Mouse (Mus musculus): ENCODE results near the gene Cerkl. TPM values are rescaled to one million over a fixed set of nuclear protein-coding genes. Genes with fewer than 3 reads are reported as not detected.
A peak's percentile ranks its signal among the peaks of the same experiment; 100 is the strongest.

The Cerkl gene
- total RNA-seq, 4 experiments from 2014 or later = 5.9 to 7.8 (median 6.4) TPM

DNA sequence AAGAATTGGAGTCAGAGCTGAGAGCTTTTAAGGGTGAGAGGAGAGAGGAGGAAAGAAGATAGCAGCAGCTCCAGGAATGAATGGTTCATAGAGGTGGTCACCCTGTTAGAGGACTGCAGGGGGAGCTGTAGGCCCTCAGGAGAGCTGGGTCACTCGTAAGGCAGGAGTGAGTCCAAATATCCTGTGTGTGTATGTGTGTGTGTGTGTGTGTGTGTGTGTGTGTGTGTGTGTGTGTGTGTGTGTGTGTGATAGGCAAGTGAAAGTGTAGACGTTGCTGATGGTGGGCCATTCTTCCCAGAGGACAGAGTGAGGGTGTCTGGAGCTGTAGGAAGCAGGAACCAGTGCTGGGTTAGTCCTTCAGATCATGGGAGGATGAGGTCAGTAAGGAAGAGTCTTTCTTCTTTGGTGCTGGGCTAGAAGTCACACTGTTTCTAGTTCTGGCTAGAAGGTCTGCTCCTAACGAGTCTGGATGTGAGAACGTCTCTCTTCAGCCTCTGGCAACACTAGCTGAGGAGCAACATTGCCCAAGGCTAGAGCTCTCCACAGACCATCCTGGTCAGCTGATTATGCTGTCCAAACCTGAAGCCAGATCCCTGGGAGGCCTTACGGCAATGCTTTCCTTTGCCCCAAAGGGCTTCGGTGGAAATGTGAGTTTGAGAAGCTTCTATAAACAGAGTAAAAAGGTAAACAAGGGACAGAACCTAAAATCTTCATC, 83.9 kb downstream of the Cerkl start:
- no peak for DNase-seq (ENCODE audit: low spot score in 2 of 2)

DNA sequence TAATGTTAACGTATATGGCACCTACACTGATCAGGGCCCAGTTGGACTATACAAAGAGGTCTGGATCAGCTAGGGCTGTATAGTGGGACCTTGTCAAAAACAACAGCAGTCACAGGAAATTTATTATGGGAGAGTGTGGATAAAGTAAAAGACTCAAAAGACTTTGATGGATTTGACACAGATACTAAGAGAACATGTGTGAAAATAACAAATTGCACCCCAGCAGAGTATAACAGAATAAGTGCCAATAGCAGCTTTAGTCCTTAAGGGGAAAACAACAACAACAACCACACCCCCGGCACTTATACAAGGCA, 84.5 kb downstream of the Cerkl start:
- DNase-seq (ENCODE audit: low spot score in 2 of 2) = no peak

DNA sequence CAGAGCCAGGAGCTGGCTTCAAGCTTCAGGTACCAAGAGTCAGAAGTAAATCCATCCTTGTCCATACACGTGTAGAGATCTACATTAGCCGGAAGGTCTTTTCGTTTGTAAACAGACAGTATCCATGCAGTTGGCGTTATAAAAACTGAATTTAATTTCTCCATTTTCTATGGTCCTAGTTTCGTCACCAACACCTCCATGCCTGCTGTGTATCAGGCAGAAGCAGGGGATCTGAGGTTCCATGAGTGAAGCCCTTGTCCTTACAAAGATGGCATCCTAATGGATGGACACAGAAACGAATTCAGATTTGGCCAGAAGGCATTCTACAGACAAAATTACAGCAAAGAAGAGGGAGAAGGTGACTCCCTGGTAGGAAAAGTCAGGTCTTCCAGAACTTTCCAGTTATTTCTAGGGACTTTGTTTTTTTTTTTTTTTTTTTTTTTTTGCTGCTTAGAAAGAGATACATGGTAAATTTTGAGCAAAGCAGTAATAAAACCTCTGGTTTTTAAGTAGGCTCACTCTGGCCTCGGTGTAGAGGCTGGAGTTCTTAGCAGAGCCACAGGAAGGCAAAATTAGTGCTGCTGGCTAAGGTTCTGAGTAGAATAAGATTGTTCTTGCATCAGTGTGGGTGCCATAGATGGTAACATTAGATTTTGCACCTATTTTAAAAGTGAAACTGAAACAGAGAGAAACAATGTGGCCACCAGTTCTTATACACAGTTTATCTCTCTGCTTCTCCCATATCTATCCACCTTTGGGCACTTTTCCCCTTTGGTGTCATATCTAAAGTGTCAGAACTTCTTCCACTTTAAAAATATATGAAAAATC, 85.0 kb downstream of the Cerkl start:
- no peak for DNase-seq (ENCODE audit: low spot score in 2 of 2)

DNA sequence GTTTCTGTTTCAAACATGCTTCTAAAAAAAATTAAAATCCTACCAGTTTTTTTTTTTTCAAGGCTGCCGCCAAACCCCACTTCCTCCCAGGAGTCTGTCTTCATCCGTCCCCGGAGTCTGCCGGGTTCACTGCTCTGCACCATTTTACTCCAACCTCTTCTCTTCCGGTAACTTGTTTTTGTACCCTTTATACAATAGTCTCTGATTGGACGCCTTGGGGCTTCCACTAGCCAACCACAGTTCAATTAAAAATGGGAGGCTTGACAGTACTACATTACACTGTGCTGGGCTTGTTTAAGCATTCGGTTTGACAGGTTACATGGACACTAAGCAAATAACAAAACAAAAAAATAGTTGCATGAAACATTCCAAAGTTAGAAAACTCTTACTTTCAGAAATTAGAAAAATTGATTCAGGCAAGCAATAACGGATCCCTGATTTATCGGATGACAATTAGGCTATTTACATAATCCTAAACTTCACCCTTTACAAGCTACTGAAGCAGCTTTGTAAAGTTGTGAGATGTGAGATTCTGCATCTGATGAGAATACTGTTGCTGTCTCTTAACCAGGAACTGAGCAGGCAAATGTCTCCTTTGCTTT, 85.8 kb downstream of the Cerkl start:
- no peak for DNase-seq (ENCODE audit: low spot score in 2 of 2)

DNA sequence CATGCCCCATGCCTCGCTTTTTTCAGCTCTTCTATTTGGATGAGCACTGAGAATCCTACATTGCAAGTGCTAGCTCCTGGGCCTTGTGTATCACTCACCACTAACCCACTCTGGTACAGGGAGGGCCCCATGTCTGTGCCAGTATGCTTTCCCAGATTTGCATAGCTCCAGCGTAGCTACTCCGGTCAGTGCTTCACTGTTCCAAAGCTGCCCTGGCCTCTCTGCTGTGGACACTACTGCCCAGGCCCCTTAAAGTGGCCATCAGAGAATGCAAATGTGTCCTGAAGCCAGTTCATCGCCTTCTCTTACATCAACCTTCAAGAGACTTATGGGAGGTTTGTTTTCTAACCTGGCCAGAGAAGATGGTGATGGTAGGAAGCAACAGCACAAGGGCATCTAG, 86.7 kb downstream of the Cerkl start:
- no peak for DNase-seq (ENCODE audit: low spot score in 2 of 2)

DNA sequence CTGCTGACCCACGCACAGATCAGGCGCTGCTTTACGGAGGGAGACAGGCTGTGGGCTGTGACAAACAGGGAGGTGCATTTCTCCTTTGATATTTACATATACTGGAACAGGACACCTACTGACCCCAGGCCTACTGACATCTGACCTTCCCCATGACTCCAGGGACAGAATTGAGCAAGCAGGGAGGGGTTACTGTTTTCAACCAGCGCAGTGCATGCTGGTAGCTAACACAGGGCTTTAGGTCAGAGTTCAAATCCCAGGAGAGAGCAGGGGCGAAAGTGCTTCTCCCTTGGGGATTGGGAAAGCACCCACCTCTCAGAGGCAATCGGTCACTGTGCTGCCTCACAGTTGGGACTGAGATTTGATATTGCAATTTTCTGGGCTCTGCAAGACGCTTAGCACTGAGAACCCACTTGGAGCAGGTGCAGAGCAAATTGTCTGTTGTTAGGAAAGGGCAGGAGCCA, 87.5 kb downstream of the Cerkl start:
- DNase-seq (ENCODE audit: low spot score in 2 of 2) = no peak

DNA sequence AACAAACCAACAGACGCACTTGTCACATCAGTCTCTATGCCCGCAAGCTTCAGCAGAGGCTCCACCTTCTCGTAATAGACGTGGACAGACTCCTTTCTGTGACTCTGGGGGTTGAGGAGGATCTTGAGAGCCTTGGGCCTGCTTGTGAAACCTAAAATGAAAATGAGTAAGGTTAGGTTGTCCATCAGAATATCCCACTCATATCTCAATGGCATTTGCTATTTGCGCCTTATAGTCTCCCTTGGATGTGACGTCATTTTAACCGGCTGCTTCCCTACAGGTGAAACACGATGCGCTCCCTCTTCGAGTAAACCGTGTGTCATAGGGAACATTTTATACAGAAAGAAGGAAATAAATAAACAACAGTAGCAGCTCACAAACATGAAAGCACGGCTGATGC, 87.9 kb downstream of the Cerkl start:
- no peak for DNase-seq (ENCODE audit: low spot score in 2 of 2)

DNA sequence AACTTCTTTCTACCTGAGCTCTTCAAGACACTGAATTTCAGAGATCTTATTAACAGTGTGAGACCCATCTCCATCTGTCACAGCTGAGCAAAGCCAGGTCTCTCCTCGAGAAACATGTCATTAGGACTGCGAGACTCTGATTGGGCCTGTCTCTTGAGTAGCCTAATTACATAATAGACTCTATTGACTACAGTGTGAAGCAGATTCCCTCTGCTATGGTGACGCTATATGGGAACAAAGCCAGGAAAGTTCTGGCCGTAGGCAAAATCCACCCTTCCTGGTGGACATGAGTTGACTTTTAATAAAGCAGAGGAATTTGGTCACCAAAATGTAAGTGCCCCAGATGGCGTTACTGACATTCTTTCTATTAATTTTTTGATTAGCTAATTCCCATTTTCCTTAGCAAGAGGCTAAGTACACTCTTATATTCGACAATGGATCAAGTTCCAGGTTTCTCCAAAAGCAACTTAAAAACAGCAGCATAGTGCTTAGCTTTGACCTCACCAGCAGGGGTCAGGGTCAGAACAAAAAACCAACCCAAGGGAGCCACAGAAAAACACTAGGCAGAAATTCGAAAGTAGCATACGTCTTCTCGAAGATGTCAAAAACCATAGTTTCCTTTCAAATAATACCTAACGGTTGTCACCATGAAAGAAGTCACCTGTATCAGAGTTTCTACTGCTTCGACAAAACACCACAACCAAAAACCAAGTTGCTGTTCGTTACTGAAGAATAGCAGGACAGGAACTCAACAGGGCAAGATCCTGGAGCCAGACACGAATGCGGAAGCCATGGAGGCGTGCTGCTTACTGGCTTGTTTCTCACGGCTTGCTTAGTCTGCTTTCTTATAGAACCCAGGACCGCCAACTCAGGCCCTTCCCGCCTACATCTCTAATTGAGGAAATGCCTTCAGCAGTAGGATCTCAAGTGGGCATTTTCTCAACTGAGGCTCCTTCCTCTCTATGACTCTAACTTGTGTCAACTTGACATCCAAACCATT, 88.8 kb downstream of the Cerkl start:
- DNase-seq (ENCODE audit: low spot score in 2 of 2) = no peak

DNA sequence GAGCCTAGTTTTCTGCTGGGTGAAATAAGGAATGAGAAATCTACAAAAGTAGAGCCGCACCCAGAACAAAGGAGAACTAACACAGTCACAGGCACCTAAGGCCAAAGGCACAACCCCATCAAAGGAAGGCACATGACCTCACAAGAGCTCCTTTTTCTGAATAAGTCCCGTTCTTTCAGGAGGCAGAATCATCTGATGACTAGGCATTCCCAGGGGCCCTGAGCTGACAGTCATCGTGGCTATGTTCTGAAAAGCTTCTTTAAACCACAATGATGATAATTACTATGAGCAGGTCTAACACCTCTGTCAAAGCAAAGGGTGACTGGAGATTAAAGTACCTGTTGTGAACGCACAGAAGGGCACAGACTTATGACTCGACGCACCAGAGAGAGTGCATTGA, 92.7 kb downstream of the Cerkl start:
- no peak for DNase-seq (ENCODE audit: low spot score in 2 of 2)

DNA sequence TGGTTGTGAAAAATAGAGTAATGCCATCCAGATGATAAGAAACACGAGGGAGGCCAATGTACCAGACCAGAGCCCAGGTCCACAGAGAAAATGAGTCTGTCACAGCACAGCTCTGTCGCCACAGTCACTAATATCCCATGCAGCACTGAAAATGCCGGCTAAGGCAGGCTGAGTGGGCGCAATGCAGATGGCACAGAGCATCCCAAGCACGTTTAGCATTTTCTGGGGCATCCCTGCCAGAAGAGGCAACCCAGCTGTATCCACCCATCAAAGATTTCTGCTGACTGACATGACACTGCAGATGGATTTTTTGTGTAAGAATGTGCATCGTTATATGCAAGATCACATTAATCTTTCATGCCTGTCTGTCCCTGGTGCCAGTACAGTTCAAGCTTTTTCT, 94.6 kb downstream of the Cerkl start:
- peak; percentile 65 to 70 for DNase-seq (ENCODE audit: low spot score in 2 of 2)

DNA sequence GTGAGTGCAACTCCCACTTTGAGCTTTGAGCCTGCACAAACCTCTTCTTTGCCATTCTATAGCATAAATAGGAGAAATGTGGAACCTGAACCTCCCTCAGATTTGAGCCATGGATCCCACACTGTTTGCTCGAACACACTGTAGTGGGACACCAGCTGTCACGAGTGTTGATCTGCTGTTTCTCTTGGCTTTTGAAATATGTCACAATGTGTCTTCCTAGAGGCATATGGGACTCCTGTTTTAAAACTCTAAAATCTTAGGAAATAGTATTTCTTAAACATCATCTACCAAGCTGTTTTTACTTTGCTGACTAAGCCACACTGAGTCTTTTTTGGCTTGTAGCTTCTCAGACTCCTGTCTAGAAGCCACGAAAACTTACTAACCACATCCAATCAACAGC, 98.8 kb downstream of the Cerkl start:
- DNase-seq (ENCODE audit: low spot score in 2 of 2) = peak; percentile 35 to 50

DNA sequence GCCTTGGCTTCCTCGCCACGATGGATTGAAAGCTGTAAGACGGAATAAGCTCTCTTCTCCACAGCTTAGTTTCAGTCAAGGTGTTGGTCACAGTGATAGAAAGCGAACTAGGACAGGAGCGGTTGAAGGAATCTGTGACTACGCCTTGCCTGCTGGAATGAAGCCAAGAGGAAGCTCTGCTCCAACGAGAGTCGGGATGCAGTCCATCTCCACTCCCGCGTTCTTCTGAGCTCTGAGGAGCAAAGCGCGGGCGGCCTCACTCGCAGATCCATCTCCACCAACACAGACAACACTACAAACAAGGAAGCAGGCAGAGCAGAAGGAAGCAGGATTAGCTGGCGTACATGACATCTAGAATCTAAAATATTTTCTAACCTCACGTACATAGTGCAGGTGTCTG, 101.8 kb downstream of the Cerkl start:
- no peak for DNase-seq (ENCODE audit: low spot score in 2 of 2)

DNA sequence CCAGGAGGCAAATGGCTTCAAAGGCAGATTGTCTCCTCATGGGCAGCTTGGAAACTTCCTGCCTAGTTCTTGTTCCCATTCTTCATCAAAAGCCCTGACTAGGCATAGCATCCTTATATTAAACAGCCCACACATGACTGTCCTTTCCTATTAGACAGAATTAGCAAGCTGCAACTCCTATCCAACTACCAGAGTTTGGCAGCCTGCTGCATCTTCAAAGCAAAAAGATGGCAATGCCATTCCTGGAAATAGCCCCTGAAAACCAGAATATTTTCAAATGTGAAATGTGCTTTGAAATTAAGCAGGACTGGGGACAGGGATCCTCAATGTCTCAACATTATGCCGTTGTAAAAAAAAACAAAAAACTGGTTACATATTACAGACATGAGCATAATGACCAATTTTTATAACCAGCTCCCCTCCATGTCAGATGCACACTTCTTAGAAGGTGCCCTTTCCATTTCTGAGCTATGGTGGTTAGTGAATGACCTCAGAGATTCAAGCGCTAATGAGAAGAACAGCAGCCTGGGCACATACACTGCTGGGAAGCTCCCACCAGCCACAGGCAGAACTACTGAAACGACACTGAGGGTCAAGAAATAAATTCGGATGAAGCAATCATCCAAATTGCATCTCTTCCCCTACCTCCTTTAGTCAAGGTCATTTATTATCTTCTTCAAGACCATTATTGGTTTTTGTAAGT, 104.3 kb downstream of the Cerkl start:
- DNase-seq (ENCODE audit: low spot score in 2 of 2) = no peak

DNA sequence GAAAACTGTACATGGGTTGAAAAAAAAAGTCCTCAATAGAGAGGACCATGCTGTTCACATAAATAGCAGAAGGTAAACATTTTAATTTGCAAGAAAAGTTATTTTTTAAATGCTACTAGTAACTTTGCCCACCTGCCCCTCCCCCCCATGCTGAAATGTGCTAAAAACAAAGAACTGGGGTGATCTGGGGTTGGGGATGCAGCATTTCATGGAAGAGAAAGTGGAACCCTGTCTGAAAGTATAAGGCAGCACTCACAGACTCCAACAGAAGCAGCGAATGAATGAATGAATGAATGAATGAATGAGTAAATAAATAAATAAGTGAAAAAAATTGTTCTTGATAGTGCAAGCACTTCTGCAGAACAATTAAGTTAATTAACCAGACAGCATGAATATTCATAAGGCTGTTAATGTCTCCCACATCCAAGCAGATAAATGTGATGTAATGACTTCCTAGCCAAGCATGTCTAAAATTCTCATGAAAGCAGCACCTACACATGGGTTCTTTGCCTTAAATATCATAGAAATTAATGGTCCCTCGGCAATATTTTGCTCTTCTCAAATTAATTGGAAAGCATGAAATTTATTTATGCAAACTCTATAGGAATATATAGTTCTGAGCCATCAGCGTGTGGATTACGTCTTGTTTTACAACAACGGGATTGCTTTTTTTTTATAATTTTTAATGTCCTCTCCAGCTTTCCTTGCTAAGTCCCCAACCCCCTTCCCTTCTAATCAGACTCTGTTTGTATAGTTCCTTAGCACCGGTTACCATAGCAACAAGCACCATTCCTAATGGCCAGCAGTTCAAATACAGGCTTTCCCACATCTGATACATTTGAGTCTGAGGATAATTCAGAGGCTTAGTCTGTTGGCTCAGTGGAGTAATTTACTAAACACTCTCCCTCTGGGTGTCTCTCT, 105.1 kb downstream of the Cerkl start:
- DNase-seq (ENCODE audit: low spot score in 2 of 2) = no peak

DNA sequence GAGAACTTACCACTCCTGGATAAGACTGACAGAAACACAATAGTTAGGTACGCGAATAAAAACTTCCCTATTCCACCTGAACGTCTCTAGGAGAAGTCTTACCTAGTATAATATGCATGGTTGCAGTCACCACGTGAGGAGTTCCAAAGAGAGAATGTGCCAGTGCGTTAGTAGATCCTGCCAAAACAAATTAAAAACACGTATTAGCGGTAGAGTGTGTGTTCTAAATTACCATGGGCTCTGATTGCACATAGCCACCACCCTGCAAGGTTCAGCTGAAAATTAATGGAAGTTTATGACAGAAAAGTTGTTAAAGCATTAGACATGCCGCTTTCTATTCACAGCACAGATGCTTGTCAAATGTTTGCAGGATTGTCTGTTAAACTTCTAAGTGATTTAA, 113.5 kb downstream of the Cerkl start:
- DNase-seq (ENCODE audit: low spot score in 2 of 2) = no peak

DNA sequence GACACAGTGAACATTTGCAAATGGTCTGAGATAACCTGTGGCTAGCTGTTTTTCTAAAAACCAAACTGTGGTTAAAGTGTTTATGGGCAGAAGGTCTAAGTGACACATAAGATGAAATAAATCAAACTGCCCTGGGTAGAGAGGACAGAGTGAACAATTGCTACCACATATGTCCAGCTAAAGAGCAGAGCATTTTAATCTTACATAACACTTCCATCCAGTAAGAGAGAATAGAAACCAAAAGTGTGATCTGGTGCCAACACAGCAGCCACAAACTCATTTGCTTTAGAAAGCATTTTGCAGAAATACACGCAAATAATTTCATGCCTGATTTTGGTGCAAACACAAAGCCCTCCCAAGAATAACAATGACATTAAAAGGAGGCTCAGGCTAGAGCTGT, 117.6 kb downstream of the Cerkl start:
- no peak for DNase-seq (ENCODE audit: low spot score in 2 of 2)

DNA sequence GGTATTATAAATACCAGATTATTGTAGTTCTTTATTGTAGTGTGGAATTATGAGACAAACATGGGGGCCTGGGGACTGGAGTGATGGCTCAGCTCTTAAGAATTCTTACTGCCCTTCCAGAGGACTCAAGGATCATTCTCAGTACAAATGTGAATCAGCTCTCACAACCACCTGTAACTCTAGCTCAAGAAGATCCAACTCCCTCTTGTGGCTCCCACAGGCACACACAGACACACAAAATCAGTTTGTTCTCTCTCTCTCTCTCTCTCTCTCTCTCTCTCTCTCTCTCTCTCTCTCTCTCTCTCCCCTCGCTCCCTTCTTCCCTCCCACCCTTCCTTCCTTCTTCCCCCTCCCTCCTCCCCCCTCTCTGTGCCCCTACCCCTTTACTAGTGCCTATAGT, 120.4 kb downstream of the Cerkl start:
- no peak for DNase-seq (ENCODE audit: low spot score in 2 of 2)

DNA sequence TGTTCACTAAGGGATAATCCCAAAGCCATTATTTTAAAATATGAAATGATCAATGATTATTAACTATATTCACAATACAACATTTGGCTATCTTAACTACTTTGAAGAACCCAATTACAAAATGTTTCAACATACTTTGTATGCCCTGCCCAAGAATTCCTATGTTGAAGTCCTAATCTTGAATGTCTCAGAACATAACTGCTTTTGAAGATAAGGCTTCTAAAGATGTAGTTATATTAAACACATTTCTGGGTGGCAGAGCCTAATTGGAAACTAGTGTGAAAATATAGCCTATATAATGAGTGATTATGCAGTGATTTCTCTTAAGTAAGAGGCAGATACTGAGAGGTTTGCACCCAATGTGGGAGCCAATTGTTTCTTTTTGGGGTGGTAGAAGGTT, 121.9 kb downstream of the Cerkl start:
- no peak for DNase-seq (ENCODE audit: low spot score in 2 of 2)

DNA sequence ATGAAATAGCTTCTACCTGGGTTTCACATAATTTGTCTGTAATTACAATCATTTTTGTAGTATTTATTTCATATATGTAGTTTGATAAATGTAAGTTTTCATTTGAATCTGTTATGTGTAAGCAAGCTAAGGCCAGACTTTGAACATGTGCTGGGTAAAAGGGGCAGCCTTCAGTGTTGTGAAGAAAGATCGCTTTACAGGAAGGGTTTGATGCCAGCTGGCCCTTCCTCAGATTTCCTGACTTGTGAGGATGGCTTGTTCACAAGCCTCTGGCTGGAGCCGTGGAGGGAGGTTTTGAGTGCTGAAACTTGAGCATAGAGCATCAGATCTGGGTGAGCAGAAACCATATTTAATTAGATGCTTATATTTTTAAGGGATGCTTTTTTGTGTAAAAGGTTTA, 128.5 kb downstream of the Cerkl start:
- no peak for DNase-seq (ENCODE audit: low spot score in 2 of 2)

Data from layer of hippocampus, adult 8-10 months (tissue).